Mouse (Mus musculus) myocyte (in vitro differentiated cells): ENCODE measurements at regions not wholly inside any gene's neighbourhood (a gene's known extent, or its start where the extent isn't known, plus 50 kb on each side); places are given as distances from the start of the nearest gene placed in this dataset.

ENCODE experiments used
- H3K27me3 ChIP-seq: one replicate; pipeline ENCODE4 v1.6.1; 2011; ENCODE audit not compliant: control insufficient read depth, insufficient read depth, insufficient read length
- H3K36me3 ChIP-seq: one replicate; pipeline ENCODE4 v1.6.1; 2011; ENCODE audit not compliant: control insufficient read depth, insufficient read depth
- H3K4me2 ChIP-seq: one replicate; pipeline ENCODE4 v1.6.1; 2011; ENCODE audit warnings: low read depth, control low read depth
- H3K4me3 ChIP-seq: one replicate; pipeline ENCODE4 v1.5.1; 2011; ENCODE audit warnings: mild to moderate bottlenecking, control low read depth, moderate library complexity
- H3K79me2 ChIP-seq: one replicate; pipeline ENCODE4 v1.6.1; 2011; ENCODE audit not compliant: control insufficient read depth, insufficient read depth
- H3ac ChIP-seq: one replicate; pipeline ENCODE4 v1.6.1; 2011; ENCODE audit not compliant: control insufficient read depth, insufficient read length
- CEBPB ChIP-seq: IDR thresholded peaks from 2 replicates; pipeline ENCODE4 v1.6.1; 2011; ENCODE audit warnings: mild to moderate bottlenecking, moderate library complexity; ENCODE audit not compliant: poor library complexity, insufficient read depth, severe bottlenecking
- E2F4 ChIP-seq: IDR thresholded peaks from one replicate; pipeline ENCODE4 v1.6.1; 2011; ENCODE audit warnings: mild to moderate bottlenecking, control low read depth, moderate library complexity; ENCODE audit not compliant: insufficient read depth
- MAX ChIP-seq: IDR thresholded peaks from one replicate; pipeline ENCODE4 v1.6.1; 2011; ENCODE audit warnings: low read depth, mild to moderate bottlenecking, control low read depth
- MYOD1 ChIP-seq, 3 experiments: IDR thresholded peaks; one replicate each; pipeline ENCODE4 v1.6.1; 2011; ENCODE audit warnings: control low read depth in 2 of 3, low read depth in 2 of 3, mild to moderate bottlenecking in 2 of 3, moderate library complexity in 1 of 3; ENCODE audit not compliant: insufficient read length in 2 of 3, control insufficient read depth in 1 of 3
- MYOG ChIP-seq, 3 experiments: IDR thresholded peaks; one replicate each; pipeline ENCODE4 v1.6.1; 2011; ENCODE audit warnings: control low read depth in 2 of 3, low read depth in 2 of 3, mild to moderate bottlenecking in 2 of 3; ENCODE audit not compliant: insufficient read length in 2 of 3, control insufficient read depth in 1 of 3, insufficient read depth in 1 of 3
- POLR2A ChIP-seq: IDR thresholded peaks from one replicate; pipeline ENCODE4 v1.6.1; 2011; ENCODE audit warnings: low read depth, mild to moderate bottlenecking, control low read depth, moderate library complexity; ENCODE audit not compliant: insufficient read length
- POLR2AphosphoS2 ChIP-seq: IDR thresholded peaks from one replicate; pipeline ENCODE4 v1.6.1; 2011; ENCODE audit warnings: low read depth, control low read depth; ENCODE audit not compliant: insufficient read length
- REST ChIP-seq: IDR thresholded peaks from one replicate; pipeline ENCODE4 v1.6.1; 2011; ENCODE audit warnings: mild to moderate bottlenecking, control low read depth, moderate library complexity; ENCODE audit not compliant: insufficient read depth, insufficient read length
- SRF ChIP-seq: IDR thresholded peaks from one replicate; pipeline ENCODE4 v1.6.1; 2011; ENCODE audit warnings: low read depth; ENCODE audit not compliant: control insufficient read depth, insufficient read length
- TCF12 ChIP-seq: IDR thresholded peaks from one replicate; pipeline ENCODE4 v1.6.1; 2011; ENCODE audit warnings: mild to moderate bottlenecking, control low read depth; ENCODE audit not compliant: poor library complexity, insufficient read depth, severe bottlenecking
- TCF3 ChIP-seq: IDR thresholded peaks from one replicate; pipeline ENCODE4 v1.6.1; 2011; ENCODE audit warnings: low read depth, control low read depth; ENCODE audit not compliant: insufficient read length
- USF1 ChIP-seq: IDR thresholded peaks from one replicate; pipeline ENCODE4 v1.6.1; 2011; ENCODE audit warnings: low read depth, mild to moderate bottlenecking, control low read depth, moderate library complexity

DNA sequence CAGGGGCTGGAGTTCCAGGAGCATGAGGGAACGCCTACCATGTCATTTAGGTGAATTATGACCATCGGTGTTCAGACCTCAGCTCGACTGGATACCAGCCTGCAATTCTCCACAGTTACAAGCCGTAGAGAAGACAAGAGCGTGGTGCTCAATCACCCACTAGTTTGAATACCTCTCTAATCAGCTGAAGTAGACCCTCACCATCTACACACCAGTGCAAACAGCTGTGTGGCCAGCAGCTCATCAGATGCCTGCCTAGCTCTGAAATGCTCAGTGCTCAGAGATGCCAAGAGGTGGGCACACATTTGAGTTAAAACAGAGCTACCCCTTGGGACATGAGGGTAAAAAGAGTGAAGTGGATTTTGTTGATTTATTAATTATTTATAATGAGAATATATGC is 660.2 kb downstream of the Magi1 start:
- no peaks in the 10 kb centered on the region for H3K27me3 ChIP-seq
- H3ac ChIP-seq: no peak overlapping the region
- H3K4me2 ChIP-seq: no peak overlapping the region

DNA sequence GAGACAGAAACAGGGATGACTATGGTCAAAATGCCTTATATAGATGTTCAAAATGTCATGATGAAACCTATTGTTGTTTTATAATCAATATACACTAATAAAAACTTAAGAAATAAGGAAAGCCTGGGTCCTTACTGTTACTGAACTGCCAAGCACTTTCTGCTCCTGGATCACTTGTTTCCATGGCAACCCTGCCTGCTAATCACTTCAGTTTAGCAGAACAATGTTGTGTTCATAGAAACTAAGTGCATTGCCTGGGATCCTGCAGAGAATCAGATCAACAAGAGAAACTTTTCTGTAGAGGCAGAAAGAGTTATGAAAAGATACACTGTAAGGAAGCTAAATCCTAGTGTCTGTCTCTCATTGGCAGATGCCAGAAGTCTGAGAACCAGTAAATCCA is 666.8 kb downstream of the Magi1 start:
- TF ChIP-seq CEBPB (no peak), MAX (no peak), E2F4 (no peak), USF1 (no peak), POLR2AphosphoS2 (no peak), REST (no peak), POLR2A (no peak), TCF3 (no peak), MYOD1 (IDR thresholded peaks at IDR 0.05; ENCODE audit: control insufficient read depth in 1 of 3, insufficient read length in 2 of 3, low read depth in 2 of 3) (no peak), TCF12 (no peak), MYOG (IDR thresholded peaks at IDR 0.05; ENCODE audit: control insufficient read depth in 1 of 3, insufficient read depth in 1 of 3, insufficient read length in 2 of 3, low read depth in 2 of 3) (no peak), SRF (no peak)
- Histone ChIP-seq H3K36me3 (no peaks in the 10 kb centered on the region), H3K4me3 (no peak overlapping the region), H3K4me2 (no peak overlapping the region), H3ac (no peak overlapping the region), H3K79me2 (no peaks in the 10 kb centered on the region), H3K27me3 (no peaks in the 10 kb centered on the region)

More for the DNA sequence above, 660.2 kb downstream of the Magi1 start:
- H3K79me2 ChIP-seq: no peaks in the 10 kb centered on the region
- H3K36me3 ChIP-seq: no peaks in the 10 kb centered on the region
- no peak overlapping the region for H3K4me3 ChIP-seq
- no peak for TF ChIP-seq MYOG (IDR thresholded peaks at IDR 0.05; ENCODE audit: control insufficient read depth in 1 of 3, insufficient read depth in 1 of 3, insufficient read length in 2 of 3, low read depth in 2 of 3)
- TF ChIP-seq E2F4: no peak

DNA sequence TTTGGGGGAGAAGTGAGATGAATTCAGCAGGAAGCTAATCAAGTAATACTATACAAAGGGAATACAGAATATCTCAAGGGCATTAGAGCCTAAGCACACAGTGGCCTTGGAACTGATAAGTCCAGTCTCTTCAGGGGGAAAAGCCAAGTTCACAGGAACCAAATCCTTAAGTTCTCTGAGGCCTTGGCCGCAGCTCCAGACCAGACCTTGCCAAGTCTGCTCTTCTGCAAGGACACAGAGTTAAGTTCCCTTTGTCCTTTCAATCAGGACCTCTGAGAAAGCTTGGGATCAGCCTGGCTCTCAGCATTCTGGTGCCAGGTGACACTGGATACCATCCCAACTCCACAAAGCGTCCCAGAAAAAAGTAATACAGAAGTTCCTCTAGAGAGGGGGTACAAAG is 657.1 kb upstream of the Adamts9 start:
- no peaks in the 10 kb centered on the region for H3K79me2 ChIP-seq
- no peaks in the 10 kb centered on the region for H3K36me3 ChIP-seq
- no peak overlapping the region for H3K4me2 ChIP-seq
- H3K27me3 ChIP-seq: no peaks in the 10 kb centered on the region
- TF ChIP-seq REST (no peak), SRF (no peak), TCF3 (no peak), POLR2A (no peak), CEBPB (no peak), MYOD1 (IDR thresholded peaks at IDR 0.05; ENCODE audit: control insufficient read depth in 1 of 3, insufficient read length in 2 of 3, low read depth in 2 of 3) (no peak)
- H3K4me3 ChIP-seq: no peak overlapping the region
- no peak overlapping the region for H3ac ChIP-seq

DNA sequence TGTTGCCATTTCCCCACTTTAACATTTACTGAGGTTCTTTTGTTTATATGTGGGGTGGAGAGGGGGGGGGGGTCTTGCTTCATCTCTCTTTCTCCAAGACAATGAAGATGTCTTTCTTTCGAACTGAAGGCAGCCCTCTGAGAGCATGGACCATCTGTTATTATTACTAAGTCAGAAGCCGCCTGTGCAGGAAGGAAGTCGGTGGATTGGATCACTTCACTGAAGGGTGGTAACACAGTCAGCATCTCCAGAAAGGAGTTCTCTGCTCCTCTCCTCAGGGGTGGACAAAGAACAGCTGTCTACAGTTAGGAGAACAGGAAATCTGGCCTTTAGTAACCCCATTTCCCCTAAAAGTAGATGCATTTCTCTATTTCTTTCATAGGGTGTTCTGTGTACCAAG is 656.1 kb upstream of the Adamts9 start:
- H3K36me3 ChIP-seq: no peaks in the 10 kb centered on the region
- H3K4me3 ChIP-seq: no peak overlapping the region
- H3ac ChIP-seq: no peak overlapping the region
- no peak for TF ChIP-seq CEBPB
- no peak for TF ChIP-seq POLR2A
- TF ChIP-seq MYOD1 (IDR thresholded peaks at IDR 0.05; ENCODE audit: control insufficient read depth in 1 of 3, insufficient read length in 2 of 3, low read depth in 2 of 3): no peak
- no peak for TF ChIP-seq MYOG (IDR thresholded peaks at IDR 0.05; ENCODE audit: control insufficient read depth in 1 of 3, insufficient read depth in 1 of 3, insufficient read length in 2 of 3, low read depth in 2 of 3)
- TF ChIP-seq SRF: no peak
- TF ChIP-seq TCF3: no peak
- TF ChIP-seq USF1: no peak
- H3K27me3 ChIP-seq: no peaks in the 10 kb centered on the region
- no peaks in the 10 kb centered on the region for H3K79me2 ChIP-seq
- no peak overlapping the region for H3K4me2 ChIP-seq

DNA sequence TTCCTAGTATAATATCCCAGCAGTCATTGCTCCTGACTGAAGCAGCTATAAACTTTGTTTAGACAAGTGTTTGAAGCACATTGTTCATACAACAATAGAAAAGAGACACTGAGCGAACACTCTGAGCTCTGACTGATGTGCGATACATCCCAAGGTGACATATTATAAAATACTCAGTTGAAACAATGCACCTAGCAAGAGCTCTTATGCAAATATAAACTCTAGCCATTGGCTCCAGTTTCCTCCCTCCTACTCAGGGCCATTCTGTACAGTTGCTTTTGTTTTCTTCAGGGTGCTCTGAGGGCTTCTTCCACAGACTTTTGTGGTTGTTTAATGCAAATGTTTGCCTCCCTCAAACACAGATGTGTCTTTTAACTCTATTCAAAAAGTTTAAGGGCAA is 646.6 kb upstream of the Adamts9 start:
- TF ChIP-seq TCF12: no peak
- TF ChIP-seq REST: no peak
- no peak for TF ChIP-seq USF1
- Histone ChIP-seq H3K4me2 (no peak overlapping the region), H3K27me3 (no peaks in the 10 kb centered on the region)

DNA sequence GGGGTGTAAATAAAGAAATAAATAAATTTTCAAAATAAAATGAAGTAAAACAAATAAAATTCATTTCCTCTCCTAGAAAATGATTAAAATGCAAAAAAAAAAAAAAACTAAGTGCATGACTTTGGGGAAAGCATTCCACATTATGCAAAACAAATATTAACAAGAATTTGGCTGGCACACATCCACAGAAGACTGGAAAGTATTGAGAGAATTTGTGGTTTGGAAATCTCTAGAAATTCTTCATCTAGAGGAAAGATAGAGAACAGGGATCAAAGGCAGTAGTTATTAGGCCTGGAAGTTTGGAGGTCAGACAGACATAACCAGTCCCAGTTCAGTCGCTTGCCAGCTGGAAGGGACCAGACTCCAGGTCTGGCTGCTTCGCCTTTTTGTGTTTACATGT is 643.6 kb upstream of the Adamts9 start:
- Histone ChIP-seq H3K4me2 (no peak overlapping the region), H3ac (no peak overlapping the region), H3K79me2 (no peaks in the 10 kb centered on the region), H3K4me3 (no peak overlapping the region), H3K27me3 (no peaks in the 10 kb centered on the region), H3K36me3 (no peaks in the 10 kb centered on the region)
- TF ChIP-seq POLR2AphosphoS2 (no peak), POLR2A (no peak), TCF12 (no peak), TCF3 (no peak), E2F4 (no peak), MYOG (IDR thresholded peaks at IDR 0.05; ENCODE audit: control insufficient read depth in 1 of 3, insufficient read depth in 1 of 3, insufficient read length in 2 of 3, low read depth in 2 of 3) (no peak), REST (no peak), SRF (no peak), USF1 (no peak)

More for the DNA sequence above, 646.6 kb upstream of the Adamts9 start:
- Histone ChIP-seq H3K4me3 (no peak overlapping the region), H3ac (no peak overlapping the region), H3K79me2 (no peaks in the 10 kb centered on the region), H3K36me3 (no peaks in the 10 kb centered on the region)
